Mouse (Mus musculus): ENCODE data around the gene AA467197. TPM values are rescaled to one million over a fixed set of nuclear protein-coding genes. Genes with fewer than 3 reads are reported as not detected.

AA467197 gene
- polyA plus RNA-seq, 1 experiment from 2014 or later: not detected

GRCm38 (mm10) chr2:122637526-122637997 is 776 bp downstream of the AA467197 start:
- Histone ChIP-seq H3K27me3 (ENCODE audit: insufficient read depth, low read length) (peaks cover 16% of the 10 kb centered on the region), H3K4me2 (peak overlapping the region; percentile 66), H3K27ac (ENCODE audit: low read depth) (no peak overlapping the region), H3K9me3 (ENCODE audit: low read depth, low read length) (no peaks in the 10 kb centered on the region), H3K4me3 (ENCODE audit: low read depth, low read length) (peak overlapping the region; percentile 34), H3K36me3 (ENCODE audit: insufficient read depth) (peaks cover 17% of the 10 kb centered on the region), H3K9ac (peak overlapping the region; percentile 33; the same call in 1 of the 2 replicates), H3K4me1 (ENCODE audit: insufficient read depth) (no peaks in the 10 kb centered on the region)
- DNase-seq (peak; percentile 85), ATAC-seq (ENCODE audit: insufficient read depth) (peak; percentile 77)
- peak; percentile 96 for TF ChIP-seq CTCF (IDR thresholded peaks at IDR 0.05; ENCODE audit: low read depth)
- WGBS: 1% methylated on average over 36 of the region's 36 CpGs

- Histone ChIP-seq H3K4me2 (peak overlapping the region; percentile 66), H3K9me3 (ENCODE audit: low read depth, low read length) (no peaks in the 10 kb centered on the region), H3K4me3 (ENCODE audit: low read depth, low read length) (peak overlapping the region; percentile 34), H3K36me3 (ENCODE audit: insufficient read depth) (peaks cover 12% of the 10 kb centered on the region), H3K4me1 (ENCODE audit: insufficient read depth) (no peaks in the 10 kb centered on the region), H3K9ac (peak overlapping the region; percentile 33; the same call in 1 of the 2 replicates), H3K27me3 (ENCODE audit: insufficient read depth, low read length) (peaks cover 16% of the 10 kb centered on the region), H3K27ac (ENCODE audit: low read depth) (no peak overlapping the region)
- no peak for TF ChIP-seq CTCF (IDR thresholded peaks at IDR 0.05; ENCODE audit: low read depth)
- no peak for DNase-seq
- no peak for ATAC-seq (ENCODE audit: insufficient read depth)
- 34% methylated on average over 12 of the region's 12 CpGs for WGBS
Measured at GRCm38 (mm10) chr2:122638029-122638428, 1.2 kb downstream of the AA467197 start.

- 24% methylated on average over 5 of the region's 5 CpGs for WGBS
- no peak for ATAC-seq (ENCODE audit: insufficient read depth)
- DNase-seq: no peak
Measured at GRCm38 (mm10) chr2:122638673-122639072, 1.9 kb downstream of the AA467197 start.

GRCm38 (mm10) chr2:122652096-122653084 is 15.6 kb downstream of the AA467197 start:
- H3K4me1 ChIP-seq (ENCODE audit: insufficient read depth): no peaks in the 10 kb centered on the region
- H3K9ac ChIP-seq: no peak overlapping the region
- no peaks in the 10 kb centered on the region for H3K27me3 ChIP-seq (ENCODE audit: insufficient read depth, low read length)
- peak; percentile 19 for DNase-seq
- H3K9me3 ChIP-seq (ENCODE audit: low read depth, low read length): no peaks in the 10 kb centered on the region
- WGBS: 34% methylated on average over 17 of the region's 17 CpGs
- H3K27ac ChIP-seq (ENCODE audit: low read depth): no peak overlapping the region
- no peak overlapping the region for H3K4me3 ChIP-seq (ENCODE audit: low read depth, low read length)
- ATAC-seq (ENCODE audit: insufficient read depth): no peak; the same call in 1 of the 2 replicates
- no peak overlapping the region for H3K4me2 ChIP-seq
- no peak for TF ChIP-seq CTCF (IDR thresholded peaks at IDR 0.05; ENCODE audit: low read depth)
- no peaks in the 10 kb centered on the region for H3K36me3 ChIP-seq (ENCODE audit: insufficient read depth)

More at GRCm38 (mm10) chr2:122638673-122639072, 1.9 kb downstream of the AA467197 start:
- no peak overlapping the region for H3K9ac ChIP-seq
- H3K36me3 ChIP-seq (ENCODE audit: insufficient read depth): peaks cover 8% of the 10 kb centered on the region; the same call in 1 of the 2 replicates
- no peaks in the 10 kb centered on the region for H3K4me1 ChIP-seq (ENCODE audit: insufficient read depth)
- H3K9me3 ChIP-seq (ENCODE audit: low read depth, low read length): no peaks in the 10 kb centered on the region
- no peak overlapping the region for H3K27ac ChIP-seq (ENCODE audit: low read depth)
- no peak for TF ChIP-seq CTCF (IDR thresholded peaks at IDR 0.05; ENCODE audit: low read depth)
- no peak overlapping the region for H3K4me2 ChIP-seq
- H3K27me3 ChIP-seq (ENCODE audit: insufficient read depth, low read length): peaks cover 16% of the 10 kb centered on the region
- H3K4me3 ChIP-seq (ENCODE audit: low read depth, low read length): no peak overlapping the region

GRCm38 (mm10) chr2:122656052-122656451 is 19.3 kb downstream of the AA467197 start:
- Histone ChIP-seq H3K4me1 (ENCODE audit: insufficient read depth) (no peaks in the 10 kb centered on the region), H3K27me3 (ENCODE audit: insufficient read depth, low read length) (no peaks in the 10 kb centered on the region), H3K36me3 (ENCODE audit: insufficient read depth) (no peaks in the 10 kb centered on the region), H3K4me3 (ENCODE audit: low read depth, low read length) (no peak overlapping the region), H3K9me3 (ENCODE audit: low read depth, low read length) (no peaks in the 10 kb centered on the region), H3K27ac (ENCODE audit: low read depth) (no peak overlapping the region), H3K4me2 (no peak overlapping the region), H3K9ac (no peak overlapping the region)
- no peak for ATAC-seq (ENCODE audit: insufficient read depth)
- DNase-seq: no peak
- no peak for TF ChIP-seq CTCF (IDR thresholded peaks at IDR 0.05; ENCODE audit: low read depth)
- 49% methylated on average over 2 of the region's 2 CpGs for WGBS

- Histone ChIP-seq H3K4me2 (no peak overlapping the region), H3K27me3 (ENCODE audit: insufficient read depth, low read length) (no peaks in the 10 kb centered on the region), H3K9ac (no peak overlapping the region), H3K9me3 (ENCODE audit: low read depth, low read length) (no peaks in the 10 kb centered on the region), H3K27ac (ENCODE audit: low read depth) (no peak overlapping the region), H3K4me1 (ENCODE audit: insufficient read depth) (no peaks in the 10 kb centered on the region), H3K36me3 (ENCODE audit: insufficient read depth) (no peaks in the 10 kb centered on the region), H3K4me3 (ENCODE audit: low read depth, low read length) (no peak overlapping the region)
- WGBS: 48% methylated on average over 9 of the region's 9 CpGs
- TF ChIP-seq CTCF (IDR thresholded peaks at IDR 0.05; ENCODE audit: low read depth): no peak
- DNase-seq: no peak
- no peak for ATAC-seq (ENCODE audit: insufficient read depth)
Measured at GRCm38 (mm10) chr2:122656767-122657166, 20.0 kb downstream of the AA467197 start.

Data from lung, embryonic 14.5 days (tissue).